Mouse (Mus musculus) CD4-positive, CD25-positive, alpha-beta regulatory T cell (primary cell): Measurements from ENCODE around the gene Plxnb3. TPM values are rescaled to one million over a fixed set of nuclear protein-coding genes. Genes with fewer than 3 reads are reported as not detected.

Experiments used
- polyA plus RNA-seq: library from polyadenylated mRNA; unstranded; fragments of 100-300 nt; shearing (Covaris generic); gene quantifications from one replicate; pipeline ENCODE4 v1.2.1, GENCODE M21; 2017

Gene Plxnb3
- not detected for polyA plus RNA-seq

GRCm38 (mm10) chrX:73756334-73757140, at the start of gene Plxnb3:
Plxnb3 (plus strand) TSS chrX:73757090.

DNA sequence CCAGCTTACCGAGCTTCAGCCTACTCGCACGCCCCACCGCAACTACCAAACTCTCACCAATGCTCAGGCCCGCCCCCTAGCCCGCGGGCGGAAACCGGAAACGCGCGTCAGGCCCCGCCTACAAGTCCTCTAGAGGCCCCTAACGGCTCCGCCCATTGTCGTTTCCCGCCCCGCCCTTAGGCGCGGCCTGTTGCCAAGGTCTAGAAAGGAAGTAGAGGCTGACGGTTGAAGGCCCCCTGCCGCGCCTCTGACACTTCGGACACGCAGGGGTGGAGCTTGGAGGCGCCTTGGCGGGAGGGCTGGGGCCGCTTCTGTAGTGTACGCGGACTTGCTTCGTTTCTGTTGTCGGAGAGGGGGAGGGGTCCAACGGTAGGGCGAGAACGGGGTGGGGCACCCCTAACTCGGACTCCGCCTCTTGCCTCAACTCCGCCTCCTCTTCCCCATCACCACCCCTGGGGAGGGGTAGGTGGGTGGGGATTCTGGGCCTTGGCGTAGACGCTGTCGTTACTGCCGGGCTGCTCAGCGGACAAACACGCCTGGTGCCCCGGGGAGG, 40.7 kb upstream of the Plxnb3 start, which contains the start of the genes Bcap31 and Abcd1:
Gene Bcap31 (minus strand): TSS at position 67 of the 553 bp plus-strand sequence.
Gene Abcd1 (plus strand): TSS at position 489 of the 553 bp plus-strand sequence.

DNA sequence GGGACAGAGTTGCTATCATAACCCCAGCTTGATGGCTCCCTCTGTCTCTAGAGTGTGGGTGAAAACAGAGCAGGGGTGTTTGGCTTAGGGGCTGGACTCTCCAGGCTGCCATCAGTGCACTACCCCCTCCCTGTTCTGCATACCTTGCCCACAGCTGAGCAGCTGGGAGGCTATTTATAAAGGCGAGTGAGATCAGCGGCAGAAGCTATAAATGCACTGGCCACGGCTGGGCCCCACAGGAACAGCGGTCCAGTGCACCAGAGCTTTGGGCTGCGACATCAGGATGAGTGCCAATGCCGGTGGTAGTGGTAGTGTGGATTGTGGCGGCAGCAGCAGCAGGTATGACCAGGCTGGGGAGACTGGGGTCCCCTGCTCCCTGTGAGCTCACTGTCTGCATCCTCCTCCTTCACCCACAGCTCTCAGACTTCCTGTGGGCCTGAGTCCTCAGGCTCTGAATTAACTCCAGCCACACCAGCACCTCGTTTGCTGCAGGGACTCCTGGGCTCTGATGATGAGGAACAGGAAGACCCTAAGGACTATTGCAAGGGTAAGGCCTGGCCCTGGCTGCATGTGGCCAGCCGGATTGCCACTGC, 17.4 kb downstream of the Plxnb3 start, which contains the start of gene Srpk3:
Gene Srpk3 (plus strand): TSS at position 238 of the 593 bp plus-strand sequence.

DNA sequence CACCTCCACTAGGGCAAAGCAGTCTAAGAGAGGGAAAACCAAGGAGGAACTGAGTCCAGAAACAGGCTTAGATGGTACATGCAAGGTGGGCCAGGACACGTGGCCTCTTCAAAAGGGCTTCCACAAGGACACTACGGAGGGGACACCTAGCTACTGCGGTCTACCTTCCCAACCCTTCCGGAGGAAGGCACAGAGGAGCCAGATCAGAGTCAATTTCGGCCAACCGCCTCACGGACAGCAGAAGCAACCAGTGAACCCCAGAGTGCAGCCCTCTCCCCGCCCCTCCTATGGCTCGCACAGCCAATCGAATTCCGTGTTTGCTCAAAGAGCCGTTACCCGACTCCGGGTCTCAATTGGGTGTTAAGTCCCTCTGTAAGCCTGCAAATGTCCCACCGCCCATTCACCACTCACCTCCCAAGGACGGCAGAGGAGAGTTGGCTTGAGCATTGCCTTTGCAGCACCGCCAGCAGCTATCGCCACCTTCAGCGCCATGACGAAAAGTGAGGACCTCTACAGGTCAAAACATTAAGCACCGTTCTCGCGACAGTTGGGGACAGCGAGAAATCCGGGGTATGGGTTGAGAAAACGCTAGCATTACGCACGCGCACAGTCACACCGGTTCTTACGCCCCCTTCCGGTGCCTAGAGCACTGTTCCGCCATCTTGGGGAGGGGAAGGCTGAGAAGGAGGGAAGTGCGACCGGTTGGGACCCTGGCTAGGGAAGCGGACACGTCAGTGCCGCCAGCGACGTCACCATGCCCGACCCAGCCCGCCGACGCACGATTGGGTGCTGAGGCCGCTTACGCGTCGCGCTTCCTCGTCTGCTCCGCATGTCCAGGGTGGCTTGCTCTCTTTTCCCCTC, 29.7 kb downstream of the Plxnb3 start, which contains the start of the genes Idh3g and Ssr4:
Gene Idh3g (minus strand): TSS at position 534 of the 861 bp plus-strand sequence.
Gene Ssr4 (plus strand): TSS at position 665 of the 861 bp plus-strand sequence.

Other genes with a start within 250 kb of the Plxnb3 start
- 0.74 TPM for gene Dusp9, start 117.7 kb upstream of the Plxnb3 start, polyA plus RNA-seq
- 1.5 TPM for gene Pnck, start 97.0 kb upstream of the Plxnb3 start, polyA plus RNA-seq
- gene Slc6a8, start 83.9 kb upstream of the Plxnb3 start, polyA plus RNA-seq: 0.11 TPM
- 275 TPM for gene Bcap31, start 40.9 kb upstream of the Plxnb3 start, polyA plus RNA-seq
- gene Abcd1, start 40.5 kb upstream of the Plxnb3 start, polyA plus RNA-seq: 36.9 TPM
- gene Srpk3, start 17.3 kb downstream of the Plxnb3 start, polyA plus RNA-seq: 1.3 TPM
- 218 TPM for gene Idh3g, start 29.8 kb downstream of the Plxnb3 start, polyA plus RNA-seq
- gene Ssr4, start 29.9 kb downstream of the Plxnb3 start, polyA plus RNA-seq: 227 TPM
- 0.44 TPM for gene Pdzd4, start 67.9 kb downstream of the Plxnb3 start, polyA plus RNA-seq
- 3.4 TPM for gene Avpr2, start 135.0 kb downstream of the Plxnb3 start, polyA plus RNA-seq
- gene L1cam, start 139.0 kb downstream of the Plxnb3 start, polyA plus RNA-seq: 9.5 TPM
- 302 TPM for gene Arhgap4, start 164.8 kb downstream of the Plxnb3 start, polyA plus RNA-seq
- 208 TPM for gene Naa10, start 164.9 kb downstream of the Plxnb3 start, polyA plus RNA-seq
- gene Renbp, start 173.8 kb downstream of the Plxnb3 start, polyA plus RNA-seq: 3.9 TPM
- 45.8 TPM for gene Hcfc1, start 209.3 kb downstream of the Plxnb3 start, polyA plus RNA-seq